Mouse (Mus musculus): ENCODE measurements around the gene Tmem126a. TPM values are rescaled to one million over a fixed set of nuclear protein-coding genes. Genes with fewer than 3 reads are reported as not detected.
A peak's percentile ranks its signal among the peaks of the same experiment; 100 is the strongest.

Gene Tmem126a
- total RNA-seq (2021), result 10 to 100 TPM; 52.5 to 58.1 TPM
- long read RNA-seq, experiment 1, transcript Tmem126a-202 (5 exons, 756 nt), result minor isoform, 6 of 57 reads
- long read RNA-seq, experiment 1, transcript Tmem126a-201 (5 exons, 799 nt), result major isoform, 41 of 57 reads
- long read RNA-seq, experiment 1, partial matches to known transcripts, result 2 of 57 reads
- long read RNA-seq, experiment 1, other reads (novel, unspliced or antisense), result 7 of 57 reads
- long read RNA-seq, experiment 2, transcript Tmem126a-202 (5 exons, 756 nt), result minor isoform, 5 of 23 reads
- long read RNA-seq, experiment 2, transcript Tmem126a-201 (5 exons, 799 nt), result major isoform, 13 of 23 reads
- long read RNA-seq, experiment 2, partial matches to known transcripts, result 3 of 23 reads
- long read RNA-seq, experiment 2, other reads (novel, unspliced or antisense), result 0 of 23 reads

GRCm38 (mm10) chr7:90456845-90457468 is at the start of gene Tmem126a:
TSS of gene Tmem126a (minus strand) at chr7:90457229.
- DNase-seq, result peak; percentile 91

GRCm38 (mm10) chr7:90482607-90483006 is 25.6 kb upstream of the Tmem126a start:
- DNase-seq, result no peak

GRCm38 (mm10) chr7:90476313-90477245 is 19.6 kb upstream of the Tmem126a start, which contains the start of gene Dlg2:
TSS of gene Dlg2 (plus strand) at chr7:90476672.
- no peak for DNase-seq

- DNase-seq, result peak; percentile 99
These were observed 18.8 kb upstream of the Tmem126a start, which contains the start of gene Tmem126b for GRCm38 (mm10) chr7:90475793-90476312. TSS of gene Tmem126b (minus strand) at chr7:90476001.

- DNase-seq, result no peak
These were observed 16.5 kb upstream of the Tmem126a start for GRCm38 (mm10) chr7:90473511-90473910.

GRCm38 (mm10) chr7:90461441-90461840 is 4.4 kb upstream of the Tmem126a start:
- DNase-seq, result no peak

GRCm38 (mm10) chr7:90460930-90461329 is 3.9 kb upstream of the Tmem126a start:
- peak; percentile 42 to 52 for DNase-seq

GRCm38 (mm10) chr7:90460330-90460729 is 3.3 kb upstream of the Tmem126a start:
- no peak for DNase-seq

GRCm38 (mm10) chr7:90457517-90457916 is 488 bp upstream of the Tmem126a start:
- no peak for DNase-seq

- no peak for DNase-seq
These were observed 732 bp downstream of the Tmem126a start for GRCm38 (mm10) chr7:90456149-90456844.

GRCm38 (mm10) chr7:90444206-90444605 is 12.8 kb downstream of the Tmem126a start:
- no peak for DNase-seq

- DNase-seq, result peak; percentile 78 to 86
These were observed 13.6 kb downstream of the Tmem126a start for GRCm38 (mm10) chr7:90443101-90444091.

- DNase-seq, result peak; percentile 97
These were observed 14.4 kb downstream of the Tmem126a start, which contains the start of gene Crebzf for GRCm38 (mm10) chr7:90442518-90443080. TSS of gene Crebzf (plus strand) at chr7:90442729.

- no peak for DNase-seq
These were observed 15.0 kb downstream of the Tmem126a start for GRCm38 (mm10) chr7:90442070-90442469.

GRCm38 (mm10) chr7:90440044-90440443 is 17.0 kb downstream of the Tmem126a start:
- no peak for DNase-seq

- no peak for DNase-seq
These were observed 24.8 kb downstream of the Tmem126a start for GRCm38 (mm10) chr7:90432221-90432620.

GRCm38 (mm10) chr7:90427006-90427405 is 30.0 kb downstream of the Tmem126a start:
- DNase-seq, result no peak

GRCm38 (mm10) chr7:90426020-90427001 is 30.7 kb downstream of the Tmem126a start, which contains the start of gene Ccdc89:
TSS of gene Ccdc89 (plus strand) at chr7:90426577.
- DNase-seq, result peak; percentile 81 to 83
